Mouse (Mus musculus) inflammation-experienced regulatory T-cells (primary cell): ENCODE measurements around the gene Ipo11. TPM values are rescaled to one million over a fixed set of nuclear protein-coding genes. Genes with fewer than 3 reads are reported as not detected.

Source experiments
- polyA plus RNA-seq, 2 experiments: library from polyadenylated mRNA; unstranded; fragments of 100-300 nt; shearing (Covaris generic); gene quantifications; one replicate each; pipeline ENCODE4 v1.2.1; 2017

Ipo11 gene
- polyA plus RNA-seq, result 10 to 100 TPM; 30.1 to 37.3 TPM

DNA sequence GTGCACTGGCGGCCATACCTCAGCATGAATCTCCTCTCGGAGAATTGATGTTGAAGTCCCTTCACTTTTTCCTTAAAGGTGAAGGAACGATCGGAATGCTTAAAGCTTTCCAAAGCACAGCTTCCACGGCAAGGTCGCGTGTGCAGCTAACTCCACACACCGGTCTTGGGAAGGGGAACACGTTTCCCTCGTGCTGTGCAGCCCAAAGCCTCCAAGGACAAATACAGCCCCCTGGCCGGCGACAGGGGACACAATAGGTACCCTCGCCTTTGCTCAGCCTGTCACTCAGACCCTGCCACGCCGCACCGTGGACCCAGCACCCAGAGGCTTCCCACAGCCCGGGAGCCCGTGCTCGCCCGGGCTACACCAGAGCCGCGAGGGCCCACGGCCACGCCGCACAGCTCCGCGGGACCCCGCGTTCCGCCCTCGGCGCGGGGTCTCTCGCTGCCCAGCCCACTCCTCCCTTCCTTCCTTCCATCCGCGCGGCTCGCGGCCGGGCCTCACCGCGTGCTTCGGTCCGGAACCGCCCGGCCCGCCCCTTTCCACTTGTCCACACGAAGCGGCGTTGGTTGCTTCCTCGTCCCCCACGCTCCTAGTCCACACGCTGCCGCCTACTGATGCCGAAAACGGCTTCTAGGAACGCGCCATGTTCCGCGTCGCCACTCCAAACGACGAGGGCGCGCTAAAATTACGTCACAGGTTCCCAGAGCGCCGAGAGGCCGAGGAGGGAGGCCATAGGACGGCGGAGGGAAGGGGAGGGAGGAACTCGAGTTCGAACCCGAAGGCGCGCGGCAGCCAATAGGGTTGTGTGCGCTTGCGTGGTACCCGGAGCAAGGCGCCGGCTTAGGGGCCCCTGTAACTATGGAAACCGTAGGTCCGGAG is at the start of gene Ipo11:
Gene Ipo11 (minus strand): TSS at position 703 of the 882 bp plus-strand sequence.

DNA sequence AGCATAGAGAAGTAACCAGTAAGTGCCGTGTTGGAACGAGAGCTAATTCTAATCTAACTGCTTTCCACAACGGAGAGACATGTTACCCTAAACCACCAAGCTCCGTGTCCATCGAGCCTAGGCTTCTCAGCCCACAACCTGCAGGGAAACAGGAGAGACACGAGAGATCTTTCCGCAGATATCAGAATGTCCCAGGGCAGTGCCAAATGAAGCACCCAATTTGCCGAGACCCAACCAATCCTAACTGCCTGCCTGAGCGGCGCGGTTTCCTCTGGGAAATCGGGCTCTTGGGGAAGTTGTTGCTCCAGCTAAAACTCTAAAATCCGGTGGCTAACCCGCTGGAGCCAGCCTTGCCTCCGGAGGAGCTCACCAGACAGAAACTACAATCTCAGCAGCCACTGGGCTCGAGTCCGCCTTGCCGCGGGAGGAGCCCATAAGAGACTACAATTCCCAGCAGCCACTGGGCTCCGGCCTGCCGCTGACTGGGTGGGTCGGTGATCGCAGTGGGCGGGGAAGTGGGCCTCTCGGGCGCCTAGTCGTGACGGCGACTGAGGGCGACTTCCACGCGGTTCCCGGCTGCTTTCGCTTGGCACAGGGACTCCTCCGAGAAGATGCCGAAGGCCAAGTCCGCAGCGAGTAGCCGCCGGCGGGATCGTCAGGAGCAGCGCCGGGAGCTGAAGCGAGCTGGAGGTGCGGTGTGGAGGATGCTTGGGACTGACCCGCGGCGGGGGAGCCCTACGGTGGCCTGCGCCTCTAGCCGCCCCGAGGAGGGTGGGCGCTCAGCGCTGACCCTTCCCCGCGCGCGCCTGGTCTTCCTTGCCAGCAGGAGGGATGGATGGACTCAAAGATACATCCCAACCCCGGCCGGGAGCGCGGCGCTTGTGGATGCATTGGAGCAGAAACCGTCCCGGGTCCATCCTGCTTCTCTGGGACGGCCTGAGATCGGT is 10.1 kb upstream of the Ipo11 start, which contains the start of gene Dimt1:
Gene Dimt1 (plus strand): TSS at position 534 of the 947 bp plus-strand sequence.

Other genes starting within 250 kb of the Ipo11 start
- 10 to 100 TPM; 25.9 to 33.7 TPM for gene Dimt1, start 10.2 kb upstream of the Ipo11 start, polyA plus RNA-seq
- gene Kif2a, start 85.2 kb upstream of the Ipo11 start, polyA plus RNA-seq, result 1 to 10 TPM; 6.3 to 7.3 TPM